Mouse (Mus musculus): ENCODE results near the gene Mdm2.

The Mdm2 gene

DNA sequence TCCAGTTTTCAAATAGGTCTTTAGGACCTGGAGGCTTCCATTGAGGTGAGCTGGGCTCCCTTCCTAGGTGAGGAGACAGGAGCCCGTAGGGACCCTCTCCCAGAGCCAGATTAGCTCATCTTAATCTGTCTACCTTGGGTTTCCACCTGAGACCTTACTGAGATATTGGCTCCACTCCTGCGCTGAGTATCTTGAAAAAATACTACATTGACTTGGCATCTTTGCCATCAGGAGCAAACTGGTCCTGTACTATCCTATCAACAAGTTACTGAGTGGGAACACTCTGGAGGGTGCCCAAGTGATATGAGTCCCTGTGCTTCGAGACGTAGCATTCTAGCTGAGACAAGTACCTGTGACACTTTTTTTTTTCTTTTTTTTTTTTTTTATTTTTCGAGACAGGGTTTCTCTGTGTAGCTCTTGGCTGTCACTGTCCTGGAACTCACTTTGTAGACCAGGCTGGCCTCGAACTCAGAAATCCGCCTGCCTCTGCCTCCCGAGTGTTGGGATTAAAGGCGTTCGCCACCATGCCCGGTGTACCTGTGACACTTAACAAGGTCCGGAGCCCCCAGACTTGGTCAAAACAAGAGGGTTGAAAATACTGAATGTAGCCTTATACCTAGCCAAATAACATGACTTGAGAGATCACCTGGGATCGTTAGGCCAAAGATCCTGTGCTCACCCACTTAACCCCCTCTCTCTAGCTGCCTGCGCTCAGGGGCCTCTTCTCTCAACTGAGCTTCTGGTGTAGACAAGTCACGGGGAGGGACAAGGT lies 67.9 kb downstream of the Mdm2 start:
- no peak for DNase-seq (ENCODE audit: low read depth)

- DNase-seq (ENCODE audit: low read depth) = no peak
Observed at GRCm38 (mm10) chr10:117642201-117642450, 68.4 kb downstream of the Mdm2 start.

- no peak for DNase-seq (ENCODE audit: low read depth)
Observed at GRCm38 (mm10) chr10:117641400-117642200, 69.0 kb downstream of the Mdm2 start.

- DNase-seq (ENCODE audit: low read depth) = no peak
Observed at GRCm38 (mm10) chr10:117640595-117641078, 69.9 kb downstream of the Mdm2 start.

DNA sequence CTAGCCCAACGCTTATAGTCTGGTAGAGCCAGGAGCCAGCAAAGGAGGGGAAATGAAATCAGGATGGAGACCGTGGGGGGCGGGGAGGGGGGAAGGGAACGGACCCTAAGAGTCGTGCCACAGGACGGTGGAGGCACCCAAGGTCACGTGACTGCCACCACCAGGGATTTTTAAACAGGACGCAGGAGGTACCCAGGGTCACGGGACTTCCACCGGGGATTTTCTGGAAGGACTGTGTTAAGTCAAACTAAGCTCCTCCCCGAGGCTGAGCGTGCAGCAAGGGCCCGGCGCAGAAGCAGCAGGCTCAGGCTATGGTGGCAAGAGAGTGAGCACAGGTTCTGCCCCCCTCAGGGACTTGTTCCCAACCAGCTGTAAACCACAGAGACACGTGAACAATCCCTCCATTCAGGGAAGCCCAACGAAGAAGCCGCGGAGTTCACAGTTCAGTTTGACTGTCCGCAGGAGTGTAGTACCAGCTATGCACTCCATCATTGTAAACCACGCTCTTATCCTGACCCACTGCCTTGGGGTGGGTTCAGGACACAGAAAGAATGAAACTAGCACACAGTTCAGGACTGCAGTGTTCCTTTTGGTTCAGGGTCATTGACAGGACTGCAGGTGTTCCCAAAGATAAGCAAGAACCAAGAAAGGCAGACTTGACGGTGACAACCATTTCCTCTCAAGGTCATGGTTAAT lies 70.5 kb downstream of the Mdm2 start:
- DNase-seq (ENCODE audit: low read depth) = peak; percentile 46

GRCm38 (mm10) chr10:117639221-117639599 lies 71.3 kb downstream of the Mdm2 start:
- DNase-seq (ENCODE audit: low read depth) = no peak

Measured in naive thymus-derived CD4-positive, alpha-beta T cell, adult 2 months (primary cell).